Comparison of ENCODE assay signal across 25 mouse cellular contexts in genomic region chr7:64214066-64214465, GRCm38 (mm10).
"Had no signal": no experiment of that assay in that cellular context is flagged by ENCODE, and none has a peak within 500 bp of the region (broad histone marks: within the 10 kb centered on the region; RNA-seq: fewer than 3 reads in every experiment).

No protein-coding gene starts in this region.

- H3K9me3 ChIP-seq: heart, embryonic 10.5 days; heart, embryonic 12.5 days; hindbrain, embryonic 10.5 days; hindbrain, embryonic 12.5 days; kidney, embryonic 15.5 days; limb, embryonic 10.5 days; limb, embryonic 12.5 days; liver, embryonic 13.5 days had no signal

- H3K27ac ChIP-seq: heart, embryonic 10.5 days; hindbrain, embryonic 10.5 days; hindbrain, embryonic 12.5 days; hindbrain, embryonic 14.5 days; kidney, embryonic 15.5 days; kidney, postnatal 0 days; limb, embryonic 10.5 days; limb, embryonic 12.5 days; liver, embryonic 13.5 days had no signal

- DNase-seq: gastrocnemius, postnatal 14 days; gastrocnemius, postnatal 36 days; heart, adult 11 months; heart, postnatal 10 days; heart, postnatal 4 days; kidney, adult 11 months; kidney, adult 2 months; kidney, adult 9 months; kidney, postnatal 14 days; kidney, postnatal 36 days; layer of hippocampus, postnatal 36 days; liver; liver, embryonic 13.5 days had no signal

- H3K4me3 ChIP-seq: heart, embryonic 10.5 days; heart, embryonic 12.5 days; hindbrain, embryonic 10.5 days; hindbrain, embryonic 12.5 days; kidney, embryonic 15.5 days; limb, embryonic 10.5 days; limb, embryonic 12.5 days; liver, embryonic 13.5 days had no signal

- ATAC-seq: hindbrain, embryonic 16.5 days; intestine, embryonic 16.5 days had no signal

- H3K36me3 ChIP-seq: heart, embryonic 10.5 days; heart, embryonic 12.5 days; hindbrain, embryonic 10.5 days; hindbrain, embryonic 12.5 days; kidney, embryonic 15.5 days; limb, embryonic 10.5 days; limb, embryonic 12.5 days; liver, embryonic 13.5 days had no signal

- H3K4me2 ChIP-seq: heart, embryonic 12.5 days; hindbrain, embryonic 12.5 days; hindbrain, embryonic 14.5 days; kidney, embryonic 15.5 days; limb, embryonic 12.5 days; liver, embryonic 11.5 days; liver, embryonic 13.5 days had no signal

- H3K27me3 ChIP-seq: heart, embryonic 12.5 days; hindbrain, embryonic 12.5 days; kidney, embryonic 15.5 days; limb, embryonic 12.5 days; liver, embryonic 13.5 days had no signal

- H3K4me1 ChIP-seq: heart, embryonic 10.5 days; heart, embryonic 12.5 days; hindbrain, embryonic 12.5 days; kidney, embryonic 15.5 days; liver, embryonic 13.5 days had no signal

- H3K9ac ChIP-seq: heart, embryonic 12.5 days; hindbrain, embryonic 12.5 days; hindbrain, embryonic 14.5 days; kidney, embryonic 15.5 days; limb, embryonic 12.5 days; liver, embryonic 13.5 days had no signal
